Mouse (Mus musculus) C2C12 (cell line): ENCODE data around the gene Sipa1. TPM values are rescaled to one million over a fixed set of nuclear protein-coding genes. Genes with fewer than 3 reads are reported as not detected.

Experiments
- H3K27me3 ChIP-seq: one replicate; pipeline ENCODE4 v1.6.1; 2011; ENCODE audit not compliant: control insufficient read depth, insufficient read depth, insufficient read length
- H3K36me3 ChIP-seq: one replicate; pipeline ENCODE4 v1.6.1; 2011; ENCODE audit not compliant: control insufficient read depth, insufficient read depth
- H3K4me3 ChIP-seq: one replicate; pipeline ENCODE4 v1.5.1; 2011; ENCODE audit warnings: mild to moderate bottlenecking, control low read depth; ENCODE audit not compliant: poor library complexity, insufficient read depth, severe bottlenecking
- H3K79me2 ChIP-seq: one replicate; pipeline ENCODE4 v1.6.1; 2011; ENCODE audit not compliant: control insufficient read depth, insufficient read depth
- H3K79me3 ChIP-seq: one replicate; pipeline ENCODE4 v1.6.1; 2011; ENCODE audit warnings: low read depth, control low read depth
- H3ac ChIP-seq: one replicate; pipeline ENCODE3; 2011; ENCODE audit warnings: low read depth; ENCODE audit not compliant: control insufficient read depth, insufficient read length
- CEBPB ChIP-seq: IDR thresholded peaks from one replicate; pipeline ENCODE4 v1.6.1; 2011; ENCODE audit warnings: low read depth, mild to moderate bottlenecking, control low read depth, moderate library complexity
- CTCF ChIP-seq: IDR thresholded peaks from one replicate; pipeline ENCODE4 v1.5.1; 2011; ENCODE audit not compliant: control insufficient read depth, insufficient read depth, insufficient read length
- FOSL1 ChIP-seq: IDR thresholded peaks from one replicate; pipeline ENCODE4 v1.8.0; 2011; ENCODE audit warnings: mild to moderate bottlenecking, low read length; ENCODE audit not compliant: poor library complexity, insufficient read depth, severe bottlenecking
- MAX ChIP-seq: IDR thresholded peaks from one replicate; pipeline ENCODE4 v1.6.1; 2011; ENCODE audit warnings: mild to moderate bottlenecking, control low read depth
- MYOD1 ChIP-seq: IDR thresholded peaks from one replicate; pipeline ENCODE4 v1.6.1; 2011; ENCODE audit warnings: low read depth; ENCODE audit not compliant: control insufficient read depth, insufficient read length
- MYOG ChIP-seq: IDR thresholded peaks from one replicate; pipeline ENCODE4 v1.6.1; 2011; ENCODE audit not compliant: control insufficient read depth, insufficient read length; ENCODE audit errors: extremely low read depth
- USF1 ChIP-seq: IDR thresholded peaks from one replicate; pipeline ENCODE4 v1.6.1; 2011; ENCODE audit warnings: low read depth, mild to moderate bottlenecking, control low read depth, moderate library complexity
- polyA plus RNA-seq: library from polyadenylated mRNA; unstranded; fragments of >200 nt; fragmentation: generic; extraction: Trizol; gene quantifications from one replicate; pipeline ENCODE4 v1.2.1, GENCODE M21; 2012; ENCODE audit warnings: missing spikeins

Sipa1 gene
- polyA plus RNA-seq, 1 experiment, result 22.9 TPM

DNA sequence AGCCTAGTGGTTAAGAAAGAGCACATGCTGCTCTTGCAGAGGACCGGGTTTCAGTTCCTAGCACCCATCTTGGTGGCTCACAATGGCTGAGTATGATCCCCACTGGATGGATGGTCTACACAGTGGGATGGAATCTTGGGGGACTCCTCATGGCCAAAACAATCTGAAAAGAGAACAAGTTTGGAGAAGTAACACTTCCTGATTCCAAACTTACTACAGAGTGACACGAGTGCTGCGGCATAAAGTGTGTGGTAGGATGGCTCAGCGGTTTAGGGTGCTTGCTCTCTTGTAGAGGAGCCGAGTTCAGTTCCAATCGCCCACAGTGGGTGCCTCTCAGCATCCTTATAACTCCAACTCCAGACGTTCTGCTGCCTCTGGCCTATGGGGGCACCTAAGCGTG, 38.2 kb downstream of the Sipa1 start:
- Histone ChIP-seq H3K79me3 (no peaks in the 10 kb centered on the region), H3K79me2 (no peaks in the 10 kb centered on the region), H3K4me3 (no peak overlapping the region), H3K27me3 (no peaks in the 10 kb centered on the region), H3ac (no peak overlapping the region), H3K36me3 (no peaks in the 10 kb centered on the region)
- TF ChIP-seq CEBPB (no peak), MYOD1 (no peak), MAX (no peak), MYOG (no peak), USF1 (no peak), CTCF (no peak), FOSL1 (no peak)

GRCm38 (mm10) chr19:5621884-5622283, 41.6 kb downstream of the Sipa1 start:
- TF ChIP-seq USF1, result no peak
- no peak for TF ChIP-seq MYOG
- TF ChIP-seq MAX, result no peak
- no peak for TF ChIP-seq CEBPB
- TF ChIP-seq MYOD1, result no peak
- H3K79me2 ChIP-seq, result no peaks in the 10 kb centered on the region
- no peaks in the 10 kb centered on the region for H3K79me3 ChIP-seq
- H3K36me3 ChIP-seq, result no peaks in the 10 kb centered on the region
- no peaks in the 10 kb centered on the region for H3K27me3 ChIP-seq
- no peak overlapping the region for H3K4me3 ChIP-seq
- H3ac ChIP-seq, result no peak overlapping the region

DNA sequence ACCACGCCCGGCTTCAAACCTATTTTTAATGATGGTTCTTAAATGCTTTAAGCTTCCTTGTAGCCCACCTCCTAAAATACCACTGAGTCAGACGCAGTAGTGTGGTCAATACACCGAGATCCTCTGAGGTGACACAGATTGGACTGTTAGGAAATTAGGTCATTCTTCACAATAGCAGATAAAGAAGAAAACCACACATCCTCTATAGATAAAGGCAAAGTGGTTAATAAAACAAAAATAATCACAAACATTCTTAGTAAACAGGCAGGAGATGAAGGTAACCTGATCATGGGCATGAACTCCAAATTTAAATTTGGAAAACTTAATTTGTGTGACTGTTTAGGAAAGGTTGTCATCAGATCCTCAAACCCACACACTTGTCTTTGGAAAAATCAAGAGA, 43.5 kb downstream of the Sipa1 start:
- Histone ChIP-seq H3K27me3 (no peaks in the 10 kb centered on the region), H3K4me3 (no peak overlapping the region), H3K79me2 (no peaks in the 10 kb centered on the region), H3K36me3 (no peaks in the 10 kb centered on the region), H3K79me3 (no peaks in the 10 kb centered on the region), H3ac (no peak overlapping the region)
- no peak for TF ChIP-seq MYOG
- TF ChIP-seq MYOD1, result no peak
- no peak for TF ChIP-seq USF1
- no peak for TF ChIP-seq MAX
- TF ChIP-seq CEBPB, result no peak
- no peak for TF ChIP-seq FOSL1
- no peak for TF ChIP-seq CTCF

DNA sequence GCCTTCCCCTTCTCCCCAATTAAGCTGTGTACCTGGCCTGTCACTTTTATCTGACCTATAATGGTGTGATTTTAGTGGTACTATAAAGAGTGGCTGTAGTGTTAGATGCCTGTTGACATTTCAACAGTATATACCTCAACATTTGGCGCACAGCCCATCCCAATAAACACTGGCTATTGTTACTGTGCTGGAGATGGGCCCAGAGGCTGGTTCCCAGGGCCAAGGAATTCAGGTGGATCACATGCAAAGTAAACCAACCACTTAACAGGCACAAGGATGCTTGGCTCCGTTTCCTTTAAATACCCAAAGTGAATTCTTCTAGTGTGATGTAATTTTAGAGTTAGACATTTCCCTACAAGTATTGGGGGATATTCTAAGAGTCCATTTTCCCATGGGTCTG, 48.6 kb downstream of the Sipa1 start:
- H3K4me3 ChIP-seq, result no peak overlapping the region
- no peaks in the 10 kb centered on the region for H3K79me2 ChIP-seq
- TF ChIP-seq CEBPB (no peak), MYOD1 (no peak), FOSL1 (no peak), MAX (no peak), USF1 (no peak), MYOG (no peak), CTCF (no peak)
- no peaks in the 10 kb centered on the region for H3K79me3 ChIP-seq
- H3K36me3 ChIP-seq, result no peaks in the 10 kb centered on the region
- no peaks in the 10 kb centered on the region for H3K27me3 ChIP-seq
- no peak overlapping the region for H3ac ChIP-seq

- H3ac ChIP-seq, result no peak overlapping the region
- TF ChIP-seq MYOD1 (no peak), USF1 (no peak), FOSL1 (no peak), MAX (no peak), CTCF (no peak), CEBPB (no peak), MYOG (no peak)
- H3K79me3 ChIP-seq, result peaks cover 3% of the 10 kb centered on the region
- no peaks in the 10 kb centered on the region for H3K27me3 ChIP-seq
- H3K36me3 ChIP-seq, result peaks cover 8% of the 10 kb centered on the region
- H3K79me2 ChIP-seq, result peaks cover 17% of the 10 kb centered on the region
- no peak overlapping the region for H3K4me3 ChIP-seq
These were observed 50.6 kb downstream of the Sipa1 start for GRCm38 (mm10) chr19:5612762-5613411.

GRCm38 (mm10) chr19:5611973-5612372, 51.5 kb downstream of the Sipa1 start:
- peaks cover 18% of the 10 kb centered on the region for H3K36me3 ChIP-seq
- H3K4me3 ChIP-seq, result no peak overlapping the region
- peaks cover 3% of the 10 kb centered on the region for H3K79me3 ChIP-seq
- H3K27me3 ChIP-seq, result no peaks in the 10 kb centered on the region
- no peak overlapping the region for H3ac ChIP-seq
- TF ChIP-seq USF1 (no peak), MYOG (no peak), FOSL1 (no peak), CEBPB (no peak), CTCF (no peak), MYOD1 (no peak), MAX (no peak)
- H3K79me2 ChIP-seq, result peaks cover 21% of the 10 kb centered on the region
